Mouse (Mus musculus): ENCODE results near the gene Txnl4b. TPM values are rescaled to one million over a fixed set of nuclear protein-coding genes. Genes with fewer than 3 reads are reported as not detected.

The Txnl4b gene
- polyA plus RNA-seq, 1 experiment = 10.5 TPM

- no peak overlapping the region for H3K27ac ChIP-seq (ENCODE audit: insufficient read depth, low read length)
- no peak overlapping the region for H3K9ac ChIP-seq (ENCODE audit: low read depth, poor library complexity, severe bottlenecking)
- H3K27me3 ChIP-seq (ENCODE audit: control insufficient read depth, insufficient read depth, low read length, poor library complexity, severe bottlenecking) = no peaks in the 10 kb centered on the region
- no peaks in the 10 kb centered on the region for H3K4me1 ChIP-seq (ENCODE audit: control insufficient read depth, insufficient read depth, low read length)
- TF ChIP-seq CTCF (IDR thresholded peaks at IDR 0.05; ENCODE audit: low read depth, low read length) (no peak), EP300 (IDR thresholded peaks at IDR 0.05; ENCODE audit: insufficient read depth, low read depth, low read length) (no peak), POLR2A (IDR thresholded peaks at IDR 0.05; ENCODE audit: insufficient read depth, low read length) (no peak)
- H3K4me3 ChIP-seq (ENCODE audit: low read depth, low read length) = no peak overlapping the region
- H3K36me3 ChIP-seq (ENCODE audit: control insufficient read depth, insufficient read depth, low read length, poor library complexity, severe bottlenecking) = no peaks in the 10 kb centered on the region
- no peaks in the 10 kb centered on the region for H3K9me3 ChIP-seq (replicated peaks; ENCODE audit: control insufficient read depth, insufficient read depth, low read length, poor library complexity, severe bottlenecking)
Measured at GRCm38 (mm10) chr8:109576311-109576710, 10.6 kb downstream of the Txnl4b start.

- H3K27me3 ChIP-seq (ENCODE audit: control insufficient read depth, insufficient read depth, low read length, poor library complexity, severe bottlenecking) = no peaks in the 10 kb centered on the region
- no peak within 1 kb of the TSS for H3K9ac ChIP-seq (ENCODE audit: low read depth, poor library complexity, severe bottlenecking)
- peaks cover 1% of the 10 kb centered on the region; the same call in 1 of the 2 replicates for H3K9me3 ChIP-seq (replicated peaks; ENCODE audit: control insufficient read depth, insufficient read depth, low read length, poor library complexity, severe bottlenecking)
- H3K27ac ChIP-seq (ENCODE audit: insufficient read depth, low read length) = no peak within 1 kb of the TSS
- H3K4me1 ChIP-seq (ENCODE audit: control insufficient read depth, insufficient read depth, low read length) = no peaks in the 10 kb centered on the region
- no peak for TF ChIP-seq CTCF (IDR thresholded peaks at IDR 0.05; ENCODE audit: low read depth, low read length)
- no peak for TF ChIP-seq POLR2A (IDR thresholded peaks at IDR 0.05; ENCODE audit: insufficient read depth, low read length)
- no peak for TF ChIP-seq EP300 (IDR thresholded peaks at IDR 0.05; ENCODE audit: insufficient read depth, low read depth, low read length)
- no peak within 1 kb of the TSS for H3K4me3 ChIP-seq (ENCODE audit: low read depth, low read length)
- no peaks in the 10 kb centered on the region for H3K36me3 ChIP-seq (ENCODE audit: control insufficient read depth, insufficient read depth, low read length, poor library complexity, severe bottlenecking)
Measured at GRCm38 (mm10) chr8:109578900-109579301, 13.2 kb downstream of the Txnl4b start, which contains the start of gene Hp. Gene Hp, minus strand, starts transcription at chr8:109579172.

GRCm38 (mm10) chr8:109584293-109584692, 18.6 kb downstream of the Txnl4b start:
- H3K36me3 ChIP-seq (ENCODE audit: control insufficient read depth, insufficient read depth, low read length, poor library complexity, severe bottlenecking) = no peaks in the 10 kb centered on the region
- peaks cover 3% of the 10 kb centered on the region; the same call in 1 of the 2 replicates for H3K9me3 ChIP-seq (replicated peaks; ENCODE audit: control insufficient read depth, insufficient read depth, low read length, poor library complexity, severe bottlenecking)
- no peaks in the 10 kb centered on the region for H3K4me1 ChIP-seq (ENCODE audit: control insufficient read depth, insufficient read depth, low read length)
- H3K4me3 ChIP-seq (ENCODE audit: low read depth, low read length) = no peak overlapping the region
- no peak overlapping the region for H3K9ac ChIP-seq (ENCODE audit: low read depth, poor library complexity, severe bottlenecking)
- H3K27me3 ChIP-seq (ENCODE audit: control insufficient read depth, insufficient read depth, low read length, poor library complexity, severe bottlenecking) = no peaks in the 10 kb centered on the region
- H3K27ac ChIP-seq (ENCODE audit: insufficient read depth, low read length) = no peak overlapping the region
- no peak for TF ChIP-seq EP300 (IDR thresholded peaks at IDR 0.05; ENCODE audit: insufficient read depth, low read depth, low read length)
- TF ChIP-seq CTCF (IDR thresholded peaks at IDR 0.05; ENCODE audit: low read depth, low read length) = no peak
- no peak for TF ChIP-seq POLR2A (IDR thresholded peaks at IDR 0.05; ENCODE audit: insufficient read depth, low read length)

GRCm38 (mm10) chr8:109584830-109585229, 19.1 kb downstream of the Txnl4b start:
- no peak overlapping the region for H3K4me3 ChIP-seq (ENCODE audit: low read depth, low read length)
- no peaks in the 10 kb centered on the region for H3K27me3 ChIP-seq (ENCODE audit: control insufficient read depth, insufficient read depth, low read length, poor library complexity, severe bottlenecking)
- H3K27ac ChIP-seq (ENCODE audit: insufficient read depth, low read length) = no peak overlapping the region
- H3K36me3 ChIP-seq (ENCODE audit: control insufficient read depth, insufficient read depth, low read length, poor library complexity, severe bottlenecking) = no peaks in the 10 kb centered on the region
- TF ChIP-seq EP300 (IDR thresholded peaks at IDR 0.05; ENCODE audit: insufficient read depth, low read depth, low read length) (no peak), POLR2A (IDR thresholded peaks at IDR 0.05; ENCODE audit: insufficient read depth, low read length) (no peak), CTCF (IDR thresholded peaks at IDR 0.05; ENCODE audit: low read depth, low read length) (no peak)
- peaks cover 3% of the 10 kb centered on the region; the same call in 1 of the 2 replicates for H3K9me3 ChIP-seq (replicated peaks; ENCODE audit: control insufficient read depth, insufficient read depth, low read length, poor library complexity, severe bottlenecking)
- H3K9ac ChIP-seq (ENCODE audit: low read depth, poor library complexity, severe bottlenecking) = no peak overlapping the region
- H3K4me1 ChIP-seq (ENCODE audit: control insufficient read depth, insufficient read depth, low read length) = no peaks in the 10 kb centered on the region

- no peak overlapping the region for H3K27ac ChIP-seq (ENCODE audit: insufficient read depth, low read length)
- H3K4me1 ChIP-seq (ENCODE audit: control insufficient read depth, insufficient read depth, low read length) = no peaks in the 10 kb centered on the region
- H3K36me3 ChIP-seq (ENCODE audit: control insufficient read depth, insufficient read depth, low read length, poor library complexity, severe bottlenecking) = no peaks in the 10 kb centered on the region
- no peak overlapping the region for H3K9ac ChIP-seq (ENCODE audit: low read depth, poor library complexity, severe bottlenecking)
- H3K27me3 ChIP-seq (ENCODE audit: control insufficient read depth, insufficient read depth, low read length, poor library complexity, severe bottlenecking) = no peaks in the 10 kb centered on the region
- H3K9me3 ChIP-seq (replicated peaks; ENCODE audit: control insufficient read depth, insufficient read depth, low read length, poor library complexity, severe bottlenecking) = peaks cover 3% of the 10 kb centered on the region; the same call in 1 of the 2 replicates
- TF ChIP-seq EP300 (IDR thresholded peaks at IDR 0.05; ENCODE audit: insufficient read depth, low read depth, low read length) = no peak
- no peak for TF ChIP-seq CTCF (IDR thresholded peaks at IDR 0.05; ENCODE audit: low read depth, low read length)
- TF ChIP-seq POLR2A (IDR thresholded peaks at IDR 0.05; ENCODE audit: insufficient read depth, low read length) = no peak
- H3K4me3 ChIP-seq (ENCODE audit: low read depth, low read length) = no peak overlapping the region
Measured at GRCm38 (mm10) chr8:109585652-109586051, 20.0 kb downstream of the Txnl4b start.

- Histone ChIP-seq H3K4me3 (ENCODE audit: low read depth, low read length) (no peak overlapping the region), H3K4me1 (ENCODE audit: control insufficient read depth, insufficient read depth, low read length) (no peaks in the 10 kb centered on the region), H3K27ac (ENCODE audit: insufficient read depth, low read length) (no peak overlapping the region), H3K27me3 (ENCODE audit: control insufficient read depth, insufficient read depth, low read length, poor library complexity, severe bottlenecking) (no peaks in the 10 kb centered on the region), H3K36me3 (ENCODE audit: control insufficient read depth, insufficient read depth, low read length, poor library complexity, severe bottlenecking) (no peaks in the 10 kb centered on the region; the same call in 1 of the 2 replicates), H3K9me3 (replicated peaks; ENCODE audit: control insufficient read depth, insufficient read depth, low read length, poor library complexity, severe bottlenecking) (peaks cover 3% of the 10 kb centered on the region; the same call in 1 of the 2 replicates), H3K9ac (ENCODE audit: low read depth, poor library complexity, severe bottlenecking) (no peak overlapping the region)
- TF ChIP-seq EP300 (IDR thresholded peaks at IDR 0.05; ENCODE audit: insufficient read depth, low read depth, low read length) (no peak), CTCF (IDR thresholded peaks at IDR 0.05; ENCODE audit: low read depth, low read length) (no peak), POLR2A (IDR thresholded peaks at IDR 0.05; ENCODE audit: insufficient read depth, low read length) (no peak)
Measured at GRCm38 (mm10) chr8:109586972-109587504, 21.3 kb downstream of the Txnl4b start.

Data from ES-Bruce4 (cell line).